Mouse (Mus musculus): ENCODE measurements around the gene Rtraf.

DNA sequence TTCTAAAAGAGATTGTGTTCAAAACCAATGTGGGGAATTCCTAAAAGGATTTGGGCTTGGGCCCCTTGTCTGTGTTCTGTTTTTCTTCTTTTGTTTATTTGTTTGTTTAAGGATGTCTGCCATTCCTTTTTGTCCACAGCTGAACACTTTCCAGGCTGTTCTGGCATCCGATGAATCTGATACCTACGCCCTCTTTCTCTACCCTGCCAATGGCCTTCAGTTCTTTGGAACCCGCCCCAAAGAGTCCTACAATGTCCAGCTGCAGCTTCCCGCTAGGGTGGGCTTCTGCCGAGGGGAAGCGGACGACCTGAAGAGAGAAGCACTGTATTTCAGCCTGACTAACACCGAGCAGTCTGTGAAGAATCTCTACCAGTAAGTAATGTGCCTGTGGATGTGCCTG is 60.1 kb downstream of the Rtraf start:
- TF ChIP-seq CTCF (IDR thresholded peaks at IDR 0.05; ENCODE audit: borderline replicate concordance, control insufficient read depth, extremely low read depth, insufficient read depth, low read length, poor library complexity) (no peak), POLR2A (IDR thresholded peaks at IDR 0.05; ENCODE audit: control insufficient read depth, extremely low read depth, insufficient read depth, low read length, poor library complexity) (no peak)
